Mouse (Mus musculus): ENCODE data around the gene Atp7a.

DNA sequence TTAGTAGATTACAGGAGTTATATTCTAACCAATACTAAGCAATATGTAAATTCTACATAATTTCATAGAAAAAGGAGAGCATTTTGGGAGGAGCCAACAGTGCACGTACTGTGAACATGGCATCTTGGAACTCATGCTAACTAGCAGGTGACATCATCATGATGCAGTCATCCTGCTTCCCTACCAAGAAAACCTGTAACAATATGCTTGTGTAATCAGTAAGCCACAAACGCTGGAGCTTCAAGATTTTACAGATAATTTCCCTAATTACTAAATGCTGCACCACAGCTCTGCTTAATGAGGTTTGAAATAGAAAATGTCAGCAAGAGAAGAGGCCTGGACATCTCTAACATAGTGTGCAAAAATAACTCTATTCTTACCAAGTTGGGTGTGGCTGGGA, 8.7 kb downstream of the Atp7a start:
- no peak for TF ChIP-seq TCF12 (IDR thresholded peaks at IDR 0.05; ENCODE audit: insufficient read depth, poor library complexity, severe bottlenecking)
- TF ChIP-seq MYOD1 (IDR thresholded peaks at IDR 0.05; ENCODE audit: control insufficient read depth in 1 of 3, insufficient read length in 2 of 3, low read depth in 2 of 3), result no peak
- no peak for TF ChIP-seq SRF (IDR thresholded peaks at IDR 0.05; ENCODE audit: control insufficient read depth, insufficient read length, low read depth)
- no peak for TF ChIP-seq E2F4 (IDR thresholded peaks at IDR 0.05; ENCODE audit: insufficient read depth)
- no peak for TF ChIP-seq POLR2A (IDR thresholded peaks at IDR 0.05; ENCODE audit: insufficient read length, low read depth)
- no peak for TF ChIP-seq USF1 (IDR thresholded peaks at IDR 0.05; ENCODE audit: low read depth)
- no peak for TF ChIP-seq MAX (IDR thresholded peaks at IDR 0.05; ENCODE audit: low read depth)

Data from myocyte (in vitro differentiated cells).